Mouse (Mus musculus) 416B (cell line): ENCODE results near the gene Lipc.

Experiments
- DNase-seq: peaks from one replicate; pipeline ENCODE4 v3.0.0; 2011; ENCODE audit warnings: low read depth

Lipc gene

GRCm38 (mm10) chr9:70952126-70952525 is at the start of gene Lipc:
Lipc (minus strand) TSS chr9:70952226.
- DNase-seq: no peak

- DNase-seq: no peak
Observed at GRCm38 (mm10) chr9:70999161-70999560, 47.1 kb upstream of the Lipc start.

GRCm38 (mm10) chr9:70998719-70999118 is 46.7 kb upstream of the Lipc start:
- DNase-seq: peak; percentile 28

- no peak for DNase-seq
Observed at GRCm38 (mm10) chr9:70993326-70993725, 41.3 kb upstream of the Lipc start.

GRCm38 (mm10) chr9:70991401-70991800 is 39.4 kb upstream of the Lipc start:
- no peak for DNase-seq

GRCm38 (mm10) chr9:70987210-70987609 is 35.2 kb upstream of the Lipc start:
- no peak for DNase-seq

- no peak for DNase-seq
Observed at GRCm38 (mm10) chr9:70982991-70983480, 31.0 kb upstream of the Lipc start.

GRCm38 (mm10) chr9:70981721-70982120 is 29.7 kb upstream of the Lipc start:
- DNase-seq: no peak

- no peak for DNase-seq
Observed at GRCm38 (mm10) chr9:70979641-70980040, 27.6 kb upstream of the Lipc start.

GRCm38 (mm10) chr9:70979171-70979570 is 27.1 kb upstream of the Lipc start:
- peak; percentile 25 for DNase-seq

- DNase-seq: peak; percentile 19
Observed at GRCm38 (mm10) chr9:70977392-70977791, 25.4 kb upstream of the Lipc start.

GRCm38 (mm10) chr9:70975921-70976320 is 23.9 kb upstream of the Lipc start:
- no peak for DNase-seq

- no peak for DNase-seq
Observed at GRCm38 (mm10) chr9:70973286-70973685, 21.3 kb upstream of the Lipc start.

GRCm38 (mm10) chr9:70969244-70969643 is 17.2 kb upstream of the Lipc start:
- no peak for DNase-seq

GRCm38 (mm10) chr9:70965999-70966994 is 14.3 kb upstream of the Lipc start:
- no peak for DNase-seq

GRCm38 (mm10) chr9:70965422-70965821 is 13.4 kb upstream of the Lipc start:
- no peak for DNase-seq

GRCm38 (mm10) chr9:70965011-70965410 is 13.0 kb upstream of the Lipc start:
- DNase-seq: no peak

- DNase-seq: no peak
Observed at GRCm38 (mm10) chr9:70963461-70963891, 11.4 kb upstream of the Lipc start.

GRCm38 (mm10) chr9:70962781-70963455 is 10.9 kb upstream of the Lipc start:
- DNase-seq: no peak

GRCm38 (mm10) chr9:70960301-70960700 is 8.3 kb upstream of the Lipc start:
- DNase-seq: no peak

- no peak for DNase-seq
Observed at GRCm38 (mm10) chr9:70959866-70960265, 7.8 kb upstream of the Lipc start.

GRCm38 (mm10) chr9:70959447-70959846 is 7.4 kb upstream of the Lipc start:
- no peak for DNase-seq

- DNase-seq: no peak
Observed at GRCm38 (mm10) chr9:70958381-70958780, 6.4 kb upstream of the Lipc start.
